Mouse (Mus musculus): Measurements from ENCODE around the gene Osbpl7.

DNA sequence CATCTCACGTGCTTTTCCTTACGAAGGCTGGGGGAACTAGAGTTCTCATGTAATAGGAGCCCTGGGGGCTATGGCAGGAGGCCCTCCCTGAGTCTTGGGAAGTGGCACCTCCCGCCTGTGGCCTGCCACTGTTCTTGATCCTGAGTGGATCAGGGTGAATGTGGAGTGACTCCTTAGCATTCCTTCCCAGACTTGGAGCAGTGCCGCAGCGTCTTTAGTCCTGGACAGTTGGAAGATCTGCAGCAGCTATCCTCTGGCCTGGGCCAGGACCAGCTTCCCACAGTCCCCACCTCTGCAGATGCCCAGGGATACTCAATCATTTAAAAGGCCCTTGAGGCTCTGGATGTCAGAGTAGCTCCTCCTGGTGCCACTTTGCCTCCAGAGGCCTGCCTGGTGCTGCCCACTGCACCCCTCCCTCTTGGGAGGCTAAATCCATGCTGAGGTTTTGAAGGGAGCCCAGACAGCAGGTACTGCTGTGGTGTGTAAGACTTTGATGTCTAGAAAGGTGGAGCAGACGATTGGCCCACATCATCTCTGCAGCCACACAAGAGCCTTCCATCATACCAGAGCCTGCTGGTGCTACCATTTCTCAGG lies 839 bp upstream of the Osbpl7 start:
- TF ChIP-seq GATA1 (IDR thresholded peaks at IDR 0.05; ENCODE audit: borderline replicate concordance, low read length) (no peak), FLI1 (IDR thresholded peaks at IDR 0.05; ENCODE audit: low read length) (no peak)
